ENCODE assay signal across 35 mouse cellular contexts in genomic region chr5:3650881-3651280, GRCm38 (mm10). TPM values are rescaled to one million over a fixed set of nuclear protein-coding genes. Genes with fewer than 3 reads are reported as not detected.
"Had no signal": no experiment of that assay in that cellular context is flagged by ENCODE, and none has a peak within 500 bp of the region (broad histone marks: within the 10 kb centered on the region; RNA-seq: fewer than 3 reads in every experiment).

Tmbim7 (plus strand) TSS chr5:3651181.

- H3K36me3 ChIP-seq: heart, embryonic 12.5 days; hindbrain, embryonic 13.5 days; hindbrain, embryonic 15.5 days; kidney, embryonic 15.5 days; limb, embryonic 10.5 days; limb, embryonic 12.5 days; liver, embryonic 13.5 days; liver, embryonic 15.5 days had no signal

- H3K9ac ChIP-seq: heart, embryonic 12.5 days; hindbrain, embryonic 13.5 days; hindbrain, embryonic 15.5 days; kidney, embryonic 15.5 days; limb, embryonic 12.5 days; liver, embryonic 13.5 days; liver, embryonic 15.5 days had no signal

- H3K4me3 ChIP-seq: heart, embryonic 12.5 days; hindbrain, embryonic 13.5 days; hindbrain, embryonic 15.5 days; kidney, embryonic 15.5 days; layer of hippocampus, adult 2 months; left cerebral cortex, adult 2 months; limb, embryonic 10.5 days; limb, embryonic 12.5 days; liver, embryonic 13.5 days; liver, embryonic 15.5 days had no signal

- H3K27ac ChIP-seq: hindbrain, embryonic 13.5 days; hindbrain, embryonic 15.5 days; hindbrain, postnatal 0 days; kidney, embryonic 15.5 days; kidney, postnatal 0 days; layer of hippocampus, adult 2 months; left cerebral cortex, adult 2 months; limb, embryonic 10.5 days; limb, embryonic 12.5 days; liver, embryonic 13.5 days; liver, embryonic 15.5 days had no signal

- H3K4me2 ChIP-seq: heart, embryonic 12.5 days; hindbrain, embryonic 13.5 days; hindbrain, embryonic 15.5 days; kidney, embryonic 15.5 days; limb, embryonic 12.5 days; liver, embryonic 11.5 days; liver, embryonic 13.5 days; liver, embryonic 15.5 days had no signal

- H3K9me3 ChIP-seq: heart, embryonic 12.5 days; hindbrain, embryonic 13.5 days; hindbrain, embryonic 15.5 days; kidney, embryonic 15.5 days; limb, embryonic 10.5 days; limb, embryonic 12.5 days; liver, embryonic 13.5 days; liver, embryonic 15.5 days had no signal

- H3K4me1 ChIP-seq: limb, embryonic 12.5 days had no signal

- H3K27me3 ChIP-seq: heart, embryonic 12.5 days; hindbrain, embryonic 13.5 days; hindbrain, embryonic 15.5 days; kidney, embryonic 15.5 days; limb, embryonic 12.5 days; liver, embryonic 13.5 days; liver, embryonic 15.5 days had no signal

- ATAC-seq: hindbrain, postnatal 0 days; intestine, embryonic 16.5 days had no signal

- DNase-seq: gastrocnemius, postnatal 14 days; gastrocnemius, postnatal 36 days; heart, adult 18-20 months; heart, postnatal 10 days; heart, postnatal 36 days; kidney, adult 11 months; kidney, postnatal 25 days; kidney, postnatal 4 days; liver; liver, embryonic 13.5 days had no signal

RNA-seq across cellular contexts. Expression of gene Tmbim7, which starts in this region (rescaled TPM):
- total RNA-seq: gastrocnemius, adult 18-20 months; gastrocnemius, adult 8-10 months; gastrocnemius, postnatal 14 days; gastrocnemius, postnatal 36 days; heart, adult 18-20 months; heart, postnatal 10 days; heart, postnatal 36 days; hematopoietic stem cell, adult 5-6 weeks; hindbrain, postnatal 0 days; layer of hippocampus, adult 2 months; layer of hippocampus, postnatal 10 days; layer of hippocampus, postnatal 25 days; left cerebral cortex, adult 2 months; left cerebral cortex, postnatal 14 days; left cerebral cortex, postnatal 36 days had no signal
- polyA plus RNA-seq: heart, embryonic 12.5 days; heart, embryonic 14.5 days; heart, embryonic 16.5 days; hindbrain, embryonic 11.5 days; hindbrain, embryonic 13.5 days; hindbrain, embryonic 15.5 days; hindbrain, postnatal 0 days; intestine, embryonic 14.5 days; intestine, embryonic 16.5 days; kidney, adult 2 months; kidney, embryonic 15.5 days; kidney, postnatal 0 days; limb, embryonic 10.5 days; limb, embryonic 12.5 days; liver, embryonic 11.5 days; liver, embryonic 13.5 days; liver, embryonic 15.5 days had no signal
